Mouse (Mus musculus): ENCODE data around the gene Fyb. TPM values are rescaled to one million over a fixed set of nuclear protein-coding genes. Genes with fewer than 3 reads are reported as not detected.
A peak's percentile ranks its signal among the peaks of the same experiment; 100 is the strongest.

Gene Fyb
- total RNA-seq, 4 experiments from 2014 or later: 6.0 to 32.8 (median 16.2) TPM

- DNase-seq (ENCODE audit: low spot score in 2 of 2): no peak
These were observed 76.0 kb downstream of the Fyb start for GRCm38 (mm10) chr15:6598626-6599025.

GRCm38 (mm10) chr15:6600314-6600713 lies 77.7 kb downstream of the Fyb start:
- DNase-seq (ENCODE audit: low spot score in 2 of 2): no peak

- DNase-seq (ENCODE audit: low spot score in 2 of 2): no peak
These were observed 78.7 kb downstream of the Fyb start for GRCm38 (mm10) chr15:6601330-6601729.

- no peak for DNase-seq (ENCODE audit: low spot score in 2 of 2)
These were observed 79.3 kb downstream of the Fyb start for GRCm38 (mm10) chr15:6602003-6602402.

GRCm38 (mm10) chr15:6610703-6611102 lies 88.0 kb downstream of the Fyb start:
- DNase-seq (ENCODE audit: low spot score in 2 of 2): no peak

GRCm38 (mm10) chr15:6612835-6613234 lies 90.2 kb downstream of the Fyb start:
- no peak for DNase-seq (ENCODE audit: low spot score in 2 of 2)

GRCm38 (mm10) chr15:6616382-6617149 lies 93.9 kb downstream of the Fyb start:
- no peak for DNase-seq (ENCODE audit: low spot score in 2 of 2)

GRCm38 (mm10) chr15:6619558-6620316 lies 97.1 kb downstream of the Fyb start:
- DNase-seq (ENCODE audit: low spot score in 2 of 2): no peak

GRCm38 (mm10) chr15:6622512-6622911 lies 99.9 kb downstream of the Fyb start:
- DNase-seq (ENCODE audit: low spot score in 2 of 2): peak; percentile 46 to 85

GRCm38 (mm10) chr15:6623529-6624228 lies 101.0 kb downstream of the Fyb start:
- DNase-seq (ENCODE audit: low spot score in 2 of 2): no peak

- peak in 1 of 2 experiments; percentile 14 for DNase-seq (ENCODE audit: low spot score in 2 of 2)
These were observed 101.9 kb downstream of the Fyb start for GRCm38 (mm10) chr15:6624365-6625182.

- DNase-seq (ENCODE audit: low spot score in 2 of 2): peak; percentile 18 to 50
These were observed 103.0 kb downstream of the Fyb start for GRCm38 (mm10) chr15:6625607-6626033.

GRCm38 (mm10) chr15:6626123-6626522 lies 103.5 kb downstream of the Fyb start:
- no peak for DNase-seq (ENCODE audit: low spot score in 2 of 2)

- DNase-seq (ENCODE audit: low spot score in 2 of 2): no peak
These were observed 105.9 kb downstream of the Fyb start for GRCm38 (mm10) chr15:6628431-6629077.

GRCm38 (mm10) chr15:6629174-6629573 lies 106.5 kb downstream of the Fyb start:
- no peak for DNase-seq (ENCODE audit: low spot score in 2 of 2)

- no peak for DNase-seq (ENCODE audit: low spot score in 2 of 2)
These were observed 112.8 kb downstream of the Fyb start for GRCm38 (mm10) chr15:6635405-6635804.

GRCm38 (mm10) chr15:6642223-6642622 lies 119.6 kb downstream of the Fyb start:
- DNase-seq (ENCODE audit: low spot score in 2 of 2): no peak

- DNase-seq (ENCODE audit: low spot score in 2 of 2): no peak
These were observed 122.8 kb downstream of the Fyb start for GRCm38 (mm10) chr15:6645498-6645897.

GRCm38 (mm10) chr15:6647066-6647465 lies 124.4 kb downstream of the Fyb start:
- DNase-seq (ENCODE audit: low spot score in 2 of 2): no peak

GRCm38 (mm10) chr15:6648757-6649403 lies 126.2 kb downstream of the Fyb start:
- DNase-seq (ENCODE audit: low spot score in 2 of 2): no peak

Data from layer of hippocampus, adult 8-10 months (tissue).